Mouse (Mus musculus) 3134 (cell line): ENCODE data around the gene Mucl3.

Experiments
- DNase-seq: peaks from one replicate; pipeline ENCODE4 v3.0.0-alpha.2; 2011; ENCODE audit warnings: low spot score; ENCODE audit not compliant: insufficient read length; ENCODE audit errors: extremely low read depth

Mucl3 gene

GRCm38 (mm10) chr17:35643609-35644236 lies at the start of gene Mucl3:
Gene Mucl3, minus strand, starts transcription at chr17:35643695.
- DNase-seq, result no peak

GRCm38 (mm10) chr17:35692368-35692767 lies 48.9 kb upstream of the Mucl3 start:
- DNase-seq, result no peak

- DNase-seq, result no peak
Observed at GRCm38 (mm10) chr17:35691811-35692210, 48.3 kb upstream of the Mucl3 start.

GRCm38 (mm10) chr17:35689936-35690645 lies 46.6 kb upstream of the Mucl3 start:
- DNase-seq, result no peak

GRCm38 (mm10) chr17:35688347-35689175 lies 45.1 kb upstream of the Mucl3 start:
- no peak for DNase-seq

- no peak for DNase-seq
Observed at GRCm38 (mm10) chr17:35685061-35685460, 41.6 kb upstream of the Mucl3 start.

GRCm38 (mm10) chr17:35681986-35682385 lies 38.5 kb upstream of the Mucl3 start:
- no peak for DNase-seq

- no peak for DNase-seq
Observed at GRCm38 (mm10) chr17:35680591-35680990, 37.1 kb upstream of the Mucl3 start.

GRCm38 (mm10) chr17:35673416-35674035 lies 30.0 kb upstream of the Mucl3 start, which contains the start of gene Gtf2h4:
Gene Gtf2h4, minus strand, starts transcription at chr17:35673739.
- peak; percentile 77 for DNase-seq

GRCm38 (mm10) chr17:35672527-35672926 lies 29.0 kb upstream of the Mucl3 start:
- DNase-seq, result no peak

- no peak for DNase-seq
Observed at GRCm38 (mm10) chr17:35671846-35672245, 28.4 kb upstream of the Mucl3 start.

GRCm38 (mm10) chr17:35669731-35670130 lies 26.2 kb upstream of the Mucl3 start:
- DNase-seq, result no peak

- peak; percentile 93 for DNase-seq
Observed at GRCm38 (mm10) chr17:35667334-35668065, 24.0 kb upstream of the Mucl3 start, which contains the start of gene Vars2. Gene Vars2, minus strand, starts transcription at chr17:35667592.

- no peak for DNase-seq
Observed at GRCm38 (mm10) chr17:35666851-35667256, 23.4 kb upstream of the Mucl3 start.

- no peak for DNase-seq
Observed at GRCm38 (mm10) chr17:35665957-35666515, 22.5 kb upstream of the Mucl3 start.

- DNase-seq, result no peak
Observed at GRCm38 (mm10) chr17:35653086-35653485, 9.6 kb upstream of the Mucl3 start.

GRCm38 (mm10) chr17:35649429-35649828 lies 5.9 kb upstream of the Mucl3 start:
- DNase-seq, result no peak

- DNase-seq, result no peak
Observed at GRCm38 (mm10) chr17:35639352-35639751, 4.1 kb downstream of the Mucl3 start.

- DNase-seq, result peak; percentile 67
Observed at GRCm38 (mm10) chr17:35638475-35639190, 4.9 kb downstream of the Mucl3 start.
